Mouse (Mus musculus): ENCODE measurements around the gene Pcnx. TPM values are rescaled to one million over a fixed set of nuclear protein-coding genes. Genes with fewer than 3 reads are reported as not detected.

Pcnx gene
- polyA plus RNA-seq, 1 experiment from 2014 or later: 16.7 TPM

DNA sequence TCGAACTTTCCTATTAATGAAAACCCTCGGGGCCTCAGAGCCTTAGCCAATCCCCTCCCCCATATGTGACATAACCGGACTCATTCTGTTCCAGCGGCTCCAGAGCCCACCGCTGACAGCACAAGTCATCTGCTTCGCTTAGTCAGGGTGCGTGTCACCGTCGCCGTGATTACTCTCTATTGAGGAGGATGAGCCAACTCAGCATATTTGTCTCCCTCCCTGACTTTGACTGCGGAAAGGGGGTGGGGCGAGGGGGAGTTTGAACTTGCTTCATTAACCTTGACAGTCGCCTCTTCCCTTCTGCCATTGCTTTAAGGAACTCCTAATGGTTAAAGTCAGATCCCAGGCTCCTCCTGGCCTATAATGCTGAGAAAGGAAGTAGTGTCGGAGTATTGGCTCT lies 14.8 kb upstream of the Pcnx start:
- peak overlapping the region; percentile 5 for H3K4me3 ChIP-seq (ENCODE audit: low read depth, low read length)
- ATAC-seq (ENCODE audit: low read depth): peak; percentile 35; the same call in 1 of the 2 replicates

DNA sequence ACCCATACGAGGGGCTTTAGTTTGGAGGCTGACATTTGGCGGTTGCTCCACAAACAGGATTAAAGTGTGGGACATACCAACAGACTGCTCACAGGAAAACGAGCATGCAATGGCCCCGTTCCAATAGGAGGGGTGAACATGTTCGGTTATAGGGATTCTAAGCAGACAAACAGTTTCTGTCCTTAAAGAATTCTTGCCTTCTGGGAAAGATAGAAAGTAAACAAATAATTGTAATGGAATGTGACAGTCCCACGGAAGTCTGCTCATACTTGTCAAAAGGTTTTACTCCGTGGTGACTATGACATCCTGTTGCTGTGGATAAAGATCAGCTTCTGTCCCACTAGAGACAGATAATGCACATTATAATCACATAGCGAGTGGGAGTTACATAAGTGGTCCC lies 10.2 kb upstream of the Pcnx start:
- Histone ChIP-seq H3K4me1 (ENCODE audit: control insufficient read depth, insufficient read depth, low read length) (peaks cover 18% of the 10 kb centered on the region), H3K4me2 (ENCODE audit: low read depth, low read length) (no peak overlapping the region), H3K27ac (replicated peaks; ENCODE audit: low read depth, low read length) (0 out of 2 replicates have a peak overlapping the region, but pooled peaks have one; percentile 5), H3K27me3 (replicated peaks; ENCODE audit: control insufficient read depth, insufficient read depth, low read length) (no peaks in the 10 kb centered on the region), H3K9ac (ENCODE audit: low read depth, low read length) (no peak overlapping the region), H3K9me3 (ENCODE audit: control insufficient read depth, low read length) (no peaks in the 10 kb centered on the region), H3K36me3 (ENCODE audit: control insufficient read depth, insufficient read depth, low read length) (no peaks in the 10 kb centered on the region), H3K4me3 (ENCODE audit: low read depth, low read length) (no peak overlapping the region)
- no peak for ATAC-seq (ENCODE audit: low read depth)
- peak; percentile 85 for DNase-seq (ENCODE audit: low spot score)
- WGBS: 34% methylated on average over 8 of the region's 8 CpGs

More for the DNA sequence above, 14.8 kb upstream of the Pcnx start:
- WGBS: 3% methylated on average over 14 of the region's 14 CpGs
- DNase-seq (ENCODE audit: low spot score): peak; percentile 81
- Histone ChIP-seq H3K9me3 (ENCODE audit: control insufficient read depth, low read length) (no peaks in the 10 kb centered on the region), H3K4me1 (ENCODE audit: control insufficient read depth, insufficient read depth, low read length) (peaks cover 30% of the 10 kb centered on the region), H3K27ac (replicated peaks; ENCODE audit: low read depth, low read length) (peak overlapping the region; percentile 9; the same call in 1 of the 2 replicates), H3K9ac (ENCODE audit: low read depth, low read length) (no peak overlapping the region), H3K36me3 (ENCODE audit: control insufficient read depth, insufficient read depth, low read length) (no peaks in the 10 kb centered on the region), H3K27me3 (replicated peaks; ENCODE audit: control insufficient read depth, insufficient read depth, low read length) (no peaks in the 10 kb centered on the region), H3K4me2 (ENCODE audit: low read depth, low read length) (peak overlapping the region; percentile 53)

DNA sequence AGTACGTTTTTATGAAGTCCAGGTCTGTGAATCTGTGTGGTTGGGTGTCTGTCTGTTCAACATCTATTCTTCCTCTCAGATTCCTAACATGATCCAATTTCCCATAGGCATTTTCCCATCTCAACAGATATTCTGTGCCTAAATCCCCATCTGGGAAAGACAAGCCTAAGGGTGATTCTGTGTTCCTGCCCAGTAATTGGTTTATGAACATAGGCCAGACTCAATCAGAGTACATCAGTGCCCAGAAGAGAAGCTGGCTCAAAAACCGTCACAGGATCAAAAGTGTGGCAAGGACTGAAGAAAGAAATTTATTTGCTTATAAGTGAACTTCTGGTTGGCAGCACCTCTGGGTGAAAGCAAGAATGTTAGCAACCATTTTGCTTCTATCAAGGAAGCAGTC lies 7.3 kb upstream of the Pcnx start:
- 69% methylated on average over 2 of the region's 2 CpGs for WGBS
- DNase-seq (ENCODE audit: low spot score) (no peak), ATAC-seq (ENCODE audit: low read depth) (no peak)
- Histone ChIP-seq H3K9me3 (ENCODE audit: control insufficient read depth, low read length) (no peaks in the 10 kb centered on the region), H3K9ac (ENCODE audit: low read depth, low read length) (no peak overlapping the region), H3K4me3 (ENCODE audit: low read depth, low read length) (no peak overlapping the region), H3K36me3 (ENCODE audit: control insufficient read depth, insufficient read depth, low read length) (no peaks in the 10 kb centered on the region), H3K27me3 (replicated peaks; ENCODE audit: control insufficient read depth, insufficient read depth, low read length) (no peaks in the 10 kb centered on the region), H3K4me2 (ENCODE audit: low read depth, low read length) (no peak overlapping the region), H3K27ac (replicated peaks; ENCODE audit: low read depth, low read length) (peak overlapping the region; percentile 64), H3K4me1 (ENCODE audit: control insufficient read depth, insufficient read depth, low read length) (peaks cover 14% of the 10 kb centered on the region)

DNA sequence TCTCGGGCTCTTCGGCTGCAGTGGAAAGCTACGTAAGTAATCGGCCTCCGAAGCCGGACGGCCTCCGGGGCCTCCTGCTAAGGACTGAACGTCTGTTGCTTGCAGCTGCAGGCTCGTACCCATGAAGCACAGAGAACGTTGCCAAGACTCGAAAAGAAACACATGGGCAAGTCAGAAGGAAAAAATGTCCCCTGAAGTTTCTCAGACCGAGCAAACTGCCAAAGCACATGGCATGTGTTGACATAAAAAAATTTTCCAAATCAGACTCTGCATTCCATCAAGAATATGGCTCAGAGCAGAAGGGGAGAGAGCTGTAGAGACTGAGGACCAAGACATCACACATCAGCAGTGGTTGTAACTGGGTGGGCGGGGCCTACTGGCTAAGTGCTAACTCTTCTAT lies 6.8 kb upstream of the Pcnx start:
- H3K4me2 ChIP-seq (ENCODE audit: low read depth, low read length): no peak overlapping the region
- DNase-seq (ENCODE audit: low spot score) (peak; percentile 88), ATAC-seq (ENCODE audit: low read depth) (0 out of 2 replicates have a peak, but pooled peaks have one; percentile 34)
- WGBS: 53% methylated on average over 14 of the region's 14 CpGs
- no peaks in the 10 kb centered on the region for H3K36me3 ChIP-seq (ENCODE audit: control insufficient read depth, insufficient read depth, low read length)
- no peaks in the 10 kb centered on the region for H3K9me3 ChIP-seq (ENCODE audit: control insufficient read depth, low read length)
- no peak overlapping the region for H3K9ac ChIP-seq (ENCODE audit: low read depth, low read length)
- H3K27ac ChIP-seq (replicated peaks; ENCODE audit: low read depth, low read length): peak overlapping the region; percentile 64
- H3K4me3 ChIP-seq (ENCODE audit: low read depth, low read length): no peak overlapping the region
- H3K27me3 ChIP-seq (replicated peaks; ENCODE audit: control insufficient read depth, insufficient read depth, low read length): no peaks in the 10 kb centered on the region
- peaks cover 19% of the 10 kb centered on the region for H3K4me1 ChIP-seq (ENCODE audit: control insufficient read depth, insufficient read depth, low read length)

DNA sequence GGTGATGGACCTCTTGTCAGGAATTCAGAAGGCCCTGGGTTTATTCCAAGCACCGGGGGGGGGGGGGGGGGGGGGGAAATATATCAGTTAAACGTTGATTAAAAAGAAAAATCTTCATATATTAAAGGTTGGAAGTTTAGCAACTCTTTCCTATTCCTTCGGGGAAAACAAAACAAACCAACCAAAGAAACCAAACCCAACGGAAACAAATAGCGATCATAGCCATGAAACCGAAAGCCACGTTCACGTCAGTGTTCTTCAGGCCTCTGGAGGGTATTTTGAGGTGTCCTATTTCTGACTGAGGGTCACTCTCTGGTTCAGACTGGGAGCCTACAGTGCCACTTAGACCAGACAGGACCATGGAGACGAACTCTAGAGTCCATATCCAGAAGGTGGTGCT lies 6.3 kb upstream of the Pcnx start:
- Histone ChIP-seq H3K4me2 (ENCODE audit: low read depth, low read length) (no peak overlapping the region), H3K4me1 (ENCODE audit: control insufficient read depth, insufficient read depth, low read length) (peaks cover 22% of the 10 kb centered on the region), H3K4me3 (ENCODE audit: low read depth, low read length) (no peak overlapping the region), H3K27me3 (replicated peaks; ENCODE audit: control insufficient read depth, insufficient read depth, low read length) (no peaks in the 10 kb centered on the region), H3K36me3 (ENCODE audit: control insufficient read depth, insufficient read depth, low read length) (no peaks in the 10 kb centered on the region), H3K9me3 (ENCODE audit: control insufficient read depth, low read length) (no peaks in the 10 kb centered on the region), H3K9ac (ENCODE audit: low read depth, low read length) (no peak overlapping the region), H3K27ac (replicated peaks; ENCODE audit: low read depth, low read length) (peak overlapping the region; percentile 64; the same call in 1 of the 2 replicates)
- ATAC-seq (ENCODE audit: low read depth) (no peak), DNase-seq (ENCODE audit: low spot score) (no peak)
- 72% methylated on average over 9 of the region's 9 CpGs for WGBS

DNA sequence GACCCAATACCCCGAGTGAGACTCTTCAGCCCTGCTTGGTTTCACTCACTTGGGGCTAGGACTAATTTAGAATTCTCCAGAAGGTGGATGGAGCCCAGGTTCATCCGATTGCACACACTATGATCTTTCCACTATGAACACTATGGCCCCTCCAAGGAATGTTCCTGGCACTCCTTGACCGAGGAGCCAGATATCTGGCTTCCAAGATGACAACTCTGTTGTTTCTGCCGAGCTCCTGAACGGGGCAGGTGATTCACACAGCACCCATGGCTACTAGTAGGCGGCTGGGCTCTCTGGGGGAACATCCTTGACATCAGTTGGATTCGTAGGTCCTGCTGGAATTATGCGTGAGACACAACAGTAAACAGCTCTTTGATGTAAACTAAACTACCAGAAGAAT lies 4.8 kb upstream of the Pcnx start:
- no peak overlapping the region for H3K27ac ChIP-seq (replicated peaks; ENCODE audit: low read depth, low read length)
- H3K9me3 ChIP-seq (ENCODE audit: control insufficient read depth, low read length): no peaks in the 10 kb centered on the region
- H3K4me1 ChIP-seq (ENCODE audit: control insufficient read depth, insufficient read depth, low read length): peaks cover 22% of the 10 kb centered on the region
- H3K9ac ChIP-seq (ENCODE audit: low read depth, low read length): no peak overlapping the region
- 82% methylated on average over 8 of the region's 8 CpGs for WGBS
- DNase-seq (ENCODE audit: low spot score) (no peak), ATAC-seq (ENCODE audit: low read depth) (no peak)
- H3K36me3 ChIP-seq (ENCODE audit: control insufficient read depth, insufficient read depth, low read length): no peaks in the 10 kb centered on the region
- no peak overlapping the region for H3K4me3 ChIP-seq (ENCODE audit: low read depth, low read length)
- H3K27me3 ChIP-seq (replicated peaks; ENCODE audit: control insufficient read depth, insufficient read depth, low read length): no peaks in the 10 kb centered on the region
- no peak overlapping the region for H3K4me2 ChIP-seq (ENCODE audit: low read depth, low read length)

DNA sequence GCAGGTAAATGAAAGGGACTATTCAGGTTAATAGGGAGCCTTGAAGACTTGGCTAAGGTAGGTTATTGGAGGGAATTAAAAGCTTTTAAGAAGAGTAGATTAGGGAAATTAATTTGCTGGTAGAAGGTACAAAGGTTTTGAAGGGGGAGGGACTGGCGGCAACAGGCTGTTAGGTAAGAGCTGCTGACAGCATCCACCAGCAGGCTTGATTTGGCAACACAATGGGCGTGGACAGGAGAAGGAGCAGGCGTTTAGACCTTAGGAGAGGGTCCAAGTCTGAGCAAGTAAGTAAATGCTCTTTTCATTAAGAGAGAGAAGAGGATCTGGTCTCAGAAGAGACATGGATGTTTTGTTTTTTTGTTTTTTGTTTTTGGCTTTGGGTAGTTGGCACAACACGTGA lies 3.1 kb upstream of the Pcnx start:
- Histone ChIP-seq H3K4me2 (ENCODE audit: low read depth, low read length) (no peak overlapping the region), H3K27ac (replicated peaks; ENCODE audit: low read depth, low read length) (no peak overlapping the region), H3K9ac (ENCODE audit: low read depth, low read length) (no peak overlapping the region), H3K4me1 (ENCODE audit: control insufficient read depth, insufficient read depth, low read length) (peaks cover 25% of the 10 kb centered on the region), H3K27me3 (replicated peaks; ENCODE audit: control insufficient read depth, insufficient read depth, low read length) (no peaks in the 10 kb centered on the region), H3K9me3 (ENCODE audit: control insufficient read depth, low read length) (no peaks in the 10 kb centered on the region), H3K4me3 (ENCODE audit: low read depth, low read length) (no peak overlapping the region), H3K36me3 (ENCODE audit: control insufficient read depth, insufficient read depth, low read length) (no peaks in the 10 kb centered on the region)
- 36% methylated on average over 4 of the region's 4 CpGs for WGBS
- DNase-seq (ENCODE audit: low spot score) (no peak), ATAC-seq (ENCODE audit: low read depth) (no peak)

DNA sequence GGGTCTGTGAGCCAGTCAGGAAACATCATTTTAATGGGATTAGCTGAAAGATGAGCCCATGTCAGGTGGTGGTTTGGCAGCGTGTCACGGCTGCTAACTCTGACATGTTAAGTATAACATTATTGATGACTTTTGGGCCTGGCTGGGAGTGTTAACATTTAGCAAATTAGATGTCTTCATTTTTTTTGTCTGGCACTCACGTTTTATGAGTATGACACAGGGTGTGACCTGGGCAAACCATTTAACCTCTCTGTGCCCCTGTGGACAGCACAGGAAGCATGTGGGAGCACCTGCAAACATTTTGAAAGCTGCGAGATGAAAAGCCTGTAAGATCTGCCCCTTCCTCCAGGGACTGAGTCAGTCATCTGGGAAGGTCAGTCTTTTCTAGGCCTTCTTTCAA lies 2.6 kb upstream of the Pcnx start:
- no peaks in the 10 kb centered on the region for H3K9me3 ChIP-seq (ENCODE audit: control insufficient read depth, low read length)
- H3K27ac ChIP-seq (replicated peaks; ENCODE audit: low read depth, low read length): peak overlapping the region; percentile 12; the same call in 1 of the 2 replicates
- H3K4me2 ChIP-seq (ENCODE audit: low read depth, low read length): no peak overlapping the region
- DNase-seq (ENCODE audit: low spot score) (no peak), ATAC-seq (ENCODE audit: low read depth) (no peak)
- no peak overlapping the region for H3K4me3 ChIP-seq (ENCODE audit: low read depth, low read length)
- H3K9ac ChIP-seq (ENCODE audit: low read depth, low read length): no peak overlapping the region
- H3K4me1 ChIP-seq (ENCODE audit: control insufficient read depth, insufficient read depth, low read length): peaks cover 31% of the 10 kb centered on the region
- H3K27me3 ChIP-seq (replicated peaks; ENCODE audit: control insufficient read depth, insufficient read depth, low read length): no peaks in the 10 kb centered on the region
- WGBS: 21% methylated on average over 4 of the region's 4 CpGs
- H3K36me3 ChIP-seq (ENCODE audit: control insufficient read depth, insufficient read depth, low read length): no peaks in the 10 kb centered on the region

DNA sequence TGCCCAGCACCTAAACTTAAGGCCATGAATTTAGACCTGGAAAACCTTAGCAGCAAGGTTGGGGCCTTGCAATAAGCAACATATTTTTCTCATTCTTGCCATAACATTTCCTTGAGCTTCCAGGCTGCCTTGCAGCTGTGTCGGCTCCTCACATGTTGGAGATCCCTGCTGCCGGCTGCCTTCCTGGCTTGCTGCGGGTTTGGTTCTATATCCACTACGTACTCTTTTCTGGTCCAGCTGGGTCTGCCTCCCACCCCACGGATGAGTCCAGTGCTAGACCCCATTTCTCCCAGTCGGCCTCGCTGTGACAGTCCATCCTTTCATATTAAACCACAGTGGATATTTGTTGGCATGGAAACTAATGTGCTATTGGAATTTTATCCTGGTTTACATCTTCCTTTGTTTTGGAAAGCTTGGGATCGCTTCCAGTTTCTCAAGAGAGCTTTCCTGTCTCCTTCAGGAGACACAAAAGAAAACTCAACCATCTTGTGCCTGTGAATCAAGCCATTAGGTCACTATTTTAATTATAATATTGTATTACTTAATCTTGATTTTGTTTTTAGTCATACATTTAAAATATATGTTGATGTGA lies 1.7 kb upstream of the Pcnx start:
- no peak overlapping the region; the same call in 1 of the 2 replicates for H3K4me2 ChIP-seq (ENCODE audit: low read depth, low read length)
- H3K4me3 ChIP-seq (ENCODE audit: low read depth, low read length): no peak overlapping the region
- 39% methylated on average over 8 of the region's 8 CpGs for WGBS
- H3K27ac ChIP-seq (replicated peaks; ENCODE audit: low read depth, low read length): peak overlapping the region; percentile 50
- no peak overlapping the region for H3K9ac ChIP-seq (ENCODE audit: low read depth, low read length)
- DNase-seq (ENCODE audit: low spot score) (peak; percentile 59), ATAC-seq (ENCODE audit: low read depth) (no peak)
- no peaks in the 10 kb centered on the region for H3K27me3 ChIP-seq (replicated peaks; ENCODE audit: control insufficient read depth, insufficient read depth, low read length)
- H3K4me1 ChIP-seq (ENCODE audit: control insufficient read depth, insufficient read depth, low read length): peaks cover 39% of the 10 kb centered on the region
- no peaks in the 10 kb centered on the region for H3K36me3 ChIP-seq (ENCODE audit: control insufficient read depth, insufficient read depth, low read length)
- no peaks in the 10 kb centered on the region for H3K9me3 ChIP-seq (ENCODE audit: control insufficient read depth, low read length)
